Mouse (Mus musculus): ENCODE data around the gene Pde10a. TPM values are rescaled to one million over a fixed set of nuclear protein-coding genes. Genes with fewer than 3 reads are reported as not detected.

Gene Pde10a
- polyA plus RNA-seq, 1 experiment = 0.99 TPM

GRCm38 (mm10) chr17:8637181-8637580 is 112.0 kb downstream of the Pde10a start:
- no peaks in the 10 kb centered on the region for H3K4me1 ChIP-seq (ENCODE audit: control insufficient read depth, insufficient read depth, insufficient read length, low read length)
- no peak overlapping the region for H3K27ac ChIP-seq (replicated peaks; ENCODE audit: low read depth, low read length)
- H3K4me3 ChIP-seq (ENCODE audit: insufficient read depth, low read depth, low read length) = no peak overlapping the region

GRCm38 (mm10) chr17:8639703-8640380 is 114.7 kb downstream of the Pde10a start:
- Histone ChIP-seq H3K4me1 (ENCODE audit: control insufficient read depth, insufficient read depth, insufficient read length, low read length) (no peaks in the 10 kb centered on the region), H3K4me3 (ENCODE audit: insufficient read depth, low read depth, low read length) (no peak overlapping the region), H3K27ac (replicated peaks; ENCODE audit: low read depth, low read length) (no peak overlapping the region)

GRCm38 (mm10) chr17:8640741-8641480 is 115.7 kb downstream of the Pde10a start:
- no peak overlapping the region for H3K4me3 ChIP-seq (ENCODE audit: insufficient read depth, low read depth, low read length)
- H3K4me1 ChIP-seq (ENCODE audit: control insufficient read depth, insufficient read depth, insufficient read length, low read length) = no peaks in the 10 kb centered on the region
- no peak overlapping the region for H3K27ac ChIP-seq (replicated peaks; ENCODE audit: low read depth, low read length)

GRCm38 (mm10) chr17:8641491-8641890 is 116.3 kb downstream of the Pde10a start:
- H3K4me3 ChIP-seq (ENCODE audit: insufficient read depth, low read depth, low read length) = no peak overlapping the region
- no peaks in the 10 kb centered on the region for H3K4me1 ChIP-seq (ENCODE audit: control insufficient read depth, insufficient read depth, insufficient read length, low read length)

GRCm38 (mm10) chr17:8642356-8642755 is 117.2 kb downstream of the Pde10a start:
- no peak overlapping the region for H3K27ac ChIP-seq (replicated peaks; ENCODE audit: low read depth, low read length)

More at GRCm38 (mm10) chr17:8641491-8641890, 116.3 kb downstream of the Pde10a start:
- no peak overlapping the region for H3K27ac ChIP-seq (replicated peaks; ENCODE audit: low read depth, low read length)

GRCm38 (mm10) chr17:8647372-8647871 is 122.2 kb downstream of the Pde10a start:
- H3K4me1 ChIP-seq (ENCODE audit: control insufficient read depth, insufficient read depth, insufficient read length, low read length) = no peaks in the 10 kb centered on the region
- H3K27ac ChIP-seq (replicated peaks; ENCODE audit: low read depth, low read length) = no peak overlapping the region
- no peak overlapping the region for H3K4me3 ChIP-seq (ENCODE audit: insufficient read depth, low read depth, low read length)

More at GRCm38 (mm10) chr17:8642356-8642755, 117.2 kb downstream of the Pde10a start:
- Histone ChIP-seq H3K4me1 (ENCODE audit: control insufficient read depth, insufficient read depth, insufficient read length, low read length) (no peaks in the 10 kb centered on the region), H3K4me3 (ENCODE audit: insufficient read depth, low read depth, low read length) (no peak overlapping the region)

GRCm38 (mm10) chr17:8648310-8648709 is 123.1 kb downstream of the Pde10a start:
- no peaks in the 10 kb centered on the region for H3K4me1 ChIP-seq (ENCODE audit: control insufficient read depth, insufficient read depth, insufficient read length, low read length)
- H3K27ac ChIP-seq (replicated peaks; ENCODE audit: low read depth, low read length) = no peak overlapping the region
- no peak overlapping the region for H3K4me3 ChIP-seq (ENCODE audit: insufficient read depth, low read depth, low read length)

GRCm38 (mm10) chr17:8652681-8653262 is 127.6 kb downstream of the Pde10a start:
- H3K4me1 ChIP-seq (ENCODE audit: control insufficient read depth, insufficient read depth, insufficient read length, low read length) = no peaks in the 10 kb centered on the region
- H3K27ac ChIP-seq (replicated peaks; ENCODE audit: low read depth, low read length) = no peak overlapping the region
- no peak overlapping the region for H3K4me3 ChIP-seq (ENCODE audit: insufficient read depth, low read depth, low read length)

GRCm38 (mm10) chr17:8657661-8658060 is 132.5 kb downstream of the Pde10a start:
- Histone ChIP-seq H3K4me1 (ENCODE audit: control insufficient read depth, insufficient read depth, insufficient read length, low read length) (no peaks in the 10 kb centered on the region), H3K4me3 (ENCODE audit: insufficient read depth, low read depth, low read length) (no peak overlapping the region), H3K27ac (replicated peaks; ENCODE audit: low read depth, low read length) (no peak overlapping the region)

GRCm38 (mm10) chr17:8658751-8659454 is 133.7 kb downstream of the Pde10a start:
- no peak overlapping the region for H3K27ac ChIP-seq (replicated peaks; ENCODE audit: low read depth, low read length)
- no peaks in the 10 kb centered on the region for H3K4me1 ChIP-seq (ENCODE audit: control insufficient read depth, insufficient read depth, insufficient read length, low read length)
- H3K4me3 ChIP-seq (ENCODE audit: insufficient read depth, low read depth, low read length) = no peak overlapping the region

GRCm38 (mm10) chr17:8666912-8667311 is 141.7 kb downstream of the Pde10a start:
- Histone ChIP-seq H3K4me3 (ENCODE audit: insufficient read depth, low read depth, low read length) (no peak overlapping the region), H3K4me1 (ENCODE audit: control insufficient read depth, insufficient read depth, insufficient read length, low read length) (no peaks in the 10 kb centered on the region), H3K27ac (replicated peaks; ENCODE audit: low read depth, low read length) (no peak overlapping the region)

GRCm38 (mm10) chr17:8674651-8675050 is 149.5 kb downstream of the Pde10a start:
- Histone ChIP-seq H3K27ac (replicated peaks; ENCODE audit: low read depth, low read length) (no peak overlapping the region), H3K4me3 (ENCODE audit: insufficient read depth, low read depth, low read length) (no peak overlapping the region), H3K4me1 (ENCODE audit: control insufficient read depth, insufficient read depth, insufficient read length, low read length) (no peaks in the 10 kb centered on the region)

- Histone ChIP-seq H3K4me3 (ENCODE audit: insufficient read depth, low read depth, low read length) (no peak overlapping the region), H3K4me1 (ENCODE audit: control insufficient read depth, insufficient read depth, insufficient read length, low read length) (peaks cover 2% of the 10 kb centered on the region; the same call in 1 of the 2 replicates), H3K27ac (replicated peaks; ENCODE audit: low read depth, low read length) (no peak overlapping the region; the same call in 1 of the 2 replicates)
Observed at GRCm38 (mm10) chr17:8686356-8686755, 161.2 kb downstream of the Pde10a start.

- Histone ChIP-seq H3K27ac (replicated peaks; ENCODE audit: low read depth, low read length) (no peak overlapping the region), H3K4me1 (ENCODE audit: control insufficient read depth, insufficient read depth, insufficient read length, low read length) (peaks cover 2% of the 10 kb centered on the region; the same call in 1 of the 2 replicates), H3K4me3 (ENCODE audit: insufficient read depth, low read depth, low read length) (no peak overlapping the region)
Observed at GRCm38 (mm10) chr17:8688096-8688495, 162.9 kb downstream of the Pde10a start.

- Histone ChIP-seq H3K27ac (replicated peaks; ENCODE audit: low read depth, low read length) (no peak overlapping the region), H3K4me3 (ENCODE audit: insufficient read depth, low read depth, low read length) (no peak overlapping the region), H3K4me1 (ENCODE audit: control insufficient read depth, insufficient read depth, insufficient read length, low read length) (no peaks in the 10 kb centered on the region)
Observed at GRCm38 (mm10) chr17:8698265-8698664, 173.1 kb downstream of the Pde10a start.

Measured in brown adipose tissue, adult 24 weeks (tissue).